Mouse (Mus musculus) ES-Bruce4 (cell line): Measurements from ENCODE around the gene Arhgap9.

Source experiments
- CTCF ChIP-seq: IDR thresholded peaks from one replicate; pipeline ENCODE4 v1.8.1; 2011; ENCODE audit warnings: low read depth, low read length
- EP300 ChIP-seq: IDR thresholded peaks from 2 replicates; pipeline ENCODE4 v1.6.1; 2011; ENCODE audit warnings: low read depth, low read length; ENCODE audit not compliant: insufficient read depth

DNA sequence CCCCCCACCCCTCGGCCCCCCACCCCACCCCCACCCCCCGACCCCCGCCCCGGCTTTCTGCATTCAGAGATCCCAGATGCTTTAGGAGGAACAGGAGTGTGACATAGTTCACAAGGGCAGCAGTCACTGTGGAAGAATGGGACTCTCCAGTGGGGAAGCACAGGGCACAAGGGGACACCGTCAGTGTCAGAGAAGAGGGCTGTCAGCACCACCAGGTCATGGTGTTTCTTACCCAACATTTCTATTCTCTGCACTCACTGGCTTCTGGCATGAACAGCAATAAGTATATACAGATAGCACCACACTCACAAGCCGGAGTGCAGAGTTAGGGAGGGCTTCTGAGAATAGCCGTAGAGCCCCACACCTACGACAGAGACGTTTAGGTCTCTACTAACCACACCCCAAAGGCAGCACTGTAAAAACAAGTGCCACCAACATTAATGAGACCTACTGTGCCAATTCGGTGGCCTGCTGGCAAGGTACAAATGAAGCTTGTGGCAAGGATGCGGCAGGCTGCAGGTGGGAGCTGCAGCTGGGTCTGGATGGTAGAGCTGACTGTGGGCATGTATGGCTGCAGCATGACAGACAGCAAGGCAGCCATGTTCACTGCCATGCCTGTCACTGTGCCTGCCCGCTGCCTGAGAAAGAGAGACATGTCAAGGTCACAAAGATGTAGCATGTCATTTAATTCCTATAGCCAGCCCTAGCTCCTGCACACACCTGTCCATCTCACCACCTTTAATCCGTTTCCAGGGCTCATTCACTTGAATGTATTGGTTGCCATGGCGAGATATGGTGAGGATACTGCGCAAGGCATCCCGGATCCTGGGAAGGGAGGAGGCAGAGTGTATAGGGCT is 24.5 kb upstream of the Arhgap9 start:
- TF ChIP-seq CTCF = no peak
- TF ChIP-seq EP300 = no peak
